Mouse (Mus musculus) erythroblast, adult 5-6 weeks (primary cell): Measurements from ENCODE around the gene Gm3233. TPM values are rescaled to one million over a fixed set of nuclear protein-coding genes. Genes with fewer than 3 reads are reported as not detected.
"Not testable (repeated sequence)": the region's sequence is repeated elsewhere in the genome, so short reads cannot be mapped to it uniquely, and the experiment has no call there.

Experiments used
- ATAC-seq: replicated peaks from 2 replicates; pipeline ENCODE4 v1.8.0; 2016; ENCODE audit warnings: moderate number of reproducible peaks, mild to moderate bottlenecking, moderate TSS enrichment, inconsistent platforms; ENCODE audit not compliant: poor library complexity, low FRiP score, severe bottlenecking
- total RNA-seq, 2 experiments: library from RNA; stranded (forward) in 1 of 2; stranded (reverse) in 1 of 2; fragments of 150-400 nt in 1 of 2; fragments of 200-764, 138-1000 nt in 1 of 2; gene quantifications; 2 replicates each; pipeline versions ENCODE4 v1.2.3 to v1.2.4; 2015 to 2017; ENCODE audit warnings: low replicate concordance in 2 of 2

The Gm3233 gene
- total RNA-seq (2015; ENCODE audit: low replicate concordance) (not detected in 2 replicates), total RNA-seq (2017; ENCODE audit: low replicate concordance) (not detected in 2 replicates)

DNA sequence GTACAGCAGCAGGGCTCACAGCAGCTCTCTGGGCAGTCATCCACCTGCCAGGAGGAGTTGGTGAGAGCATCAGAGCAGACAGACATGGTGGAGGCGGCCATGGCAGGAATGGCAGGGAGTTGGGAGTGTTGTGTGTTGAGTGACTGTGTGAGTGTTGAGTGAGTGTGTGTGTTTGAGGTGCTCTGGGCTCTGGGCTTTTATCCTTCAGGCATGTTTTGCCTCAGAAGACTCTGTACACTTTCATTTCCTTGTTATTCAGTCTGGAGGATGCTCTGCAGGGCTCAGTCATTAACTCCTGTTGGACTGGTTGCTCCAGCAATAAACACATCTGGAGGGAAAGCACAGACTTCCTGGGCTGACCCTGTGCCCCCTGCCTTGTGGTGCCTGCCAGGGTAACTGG lies at the start of gene Gm3233:
Gm3233 (minus strand) TSS at position 101 of the 400 bp plus-strand sequence.
- ATAC-seq = not testable (repeated sequence)

- no peak for ATAC-seq
These were observed 44.6 kb upstream of the Gm3233 start for GRCm38 (mm10) chr10:77804095-77804494.

DNA sequence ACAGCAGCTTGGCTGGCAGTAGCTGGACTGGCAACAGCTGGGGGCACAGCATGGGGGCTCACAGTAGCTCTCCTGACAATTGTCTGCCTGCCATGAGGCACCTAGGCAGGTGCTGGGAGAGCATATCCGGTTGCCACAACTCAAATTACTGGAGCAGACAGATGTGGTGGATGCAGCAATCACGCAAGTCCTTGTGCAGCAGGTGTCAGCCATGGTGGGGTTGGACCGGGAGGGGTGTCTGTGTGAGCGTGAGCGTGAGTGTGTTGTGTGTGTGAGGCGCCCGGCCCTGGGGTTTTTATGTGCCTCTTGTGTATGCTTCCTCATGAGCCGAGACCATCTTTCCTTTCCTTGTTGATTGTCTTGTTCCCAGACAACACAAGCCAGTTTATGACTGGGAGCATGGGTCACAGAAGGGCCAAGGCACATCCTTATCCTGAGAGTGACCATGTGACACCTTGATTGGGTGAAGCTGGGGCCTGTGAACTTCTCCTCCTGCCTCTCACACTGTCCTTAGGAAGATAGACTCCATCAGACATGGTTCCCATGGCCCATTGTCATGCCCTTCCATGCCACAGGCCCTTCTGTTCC lies 39.5 kb upstream of the Gm3233 start, which contains the start of gene Gm19668:
Gm19668 (minus strand) TSS at position 213 of the 588 bp plus-strand sequence.
- no peak for ATAC-seq

DNA sequence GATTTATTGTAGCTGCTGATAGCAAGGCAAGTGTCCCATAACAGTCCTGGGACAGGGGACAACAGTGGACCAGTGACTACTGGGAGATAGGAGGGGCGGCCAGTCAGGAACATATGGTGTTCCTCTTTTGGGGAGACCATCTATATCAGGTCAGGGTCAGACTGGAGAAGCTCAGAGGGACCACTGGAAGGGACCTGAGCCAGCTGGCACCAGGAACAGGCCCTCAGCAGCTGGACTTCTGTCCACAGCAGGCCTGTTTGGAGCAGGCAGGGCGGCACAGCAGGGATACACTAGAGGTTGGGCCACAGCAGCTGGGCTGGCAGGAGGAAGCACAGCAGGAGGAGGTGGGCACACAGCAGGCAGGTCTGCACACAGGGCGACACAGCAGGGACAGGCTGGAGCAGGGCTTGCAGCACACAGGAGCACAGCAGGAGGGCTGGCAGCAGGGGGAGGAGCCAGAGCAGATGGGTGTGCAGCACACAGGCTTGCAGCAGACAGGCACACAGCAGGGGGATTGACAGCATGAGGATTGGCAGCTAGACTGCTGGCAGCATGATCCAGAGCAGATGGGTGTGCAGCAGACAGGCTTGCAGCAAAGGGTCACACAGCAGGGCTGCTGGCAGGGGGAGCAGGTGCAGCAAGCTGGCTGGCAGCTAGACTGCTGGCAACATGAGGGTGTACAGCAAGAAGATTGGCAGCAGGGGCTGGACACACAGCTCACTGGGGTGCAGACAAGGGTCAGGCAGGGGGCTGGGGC lies 38.9 kb upstream of the Gm3233 start:
- not testable (repeated sequence) for ATAC-seq

DNA sequence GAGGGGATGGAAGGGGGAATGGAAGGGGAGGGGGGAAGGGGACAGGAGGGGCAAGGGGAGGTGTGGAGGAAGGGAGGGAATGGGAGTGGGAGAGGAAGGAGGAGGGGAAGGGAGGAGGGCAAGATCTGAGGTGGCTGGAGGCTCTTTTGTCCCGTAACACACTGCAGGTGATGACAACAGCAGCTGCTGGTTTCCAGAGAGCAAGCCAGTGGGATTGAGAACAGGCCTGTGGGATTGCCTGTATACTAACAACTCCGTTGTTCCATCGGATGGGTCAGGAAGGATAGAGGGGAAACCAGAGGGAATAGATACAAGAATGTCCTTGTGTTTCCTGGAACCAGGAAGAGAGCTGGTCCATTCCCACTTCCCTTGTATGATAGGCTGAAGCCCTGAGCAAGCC lies 38.2 kb upstream of the Gm3233 start:
- ATAC-seq = no peak

DNA sequence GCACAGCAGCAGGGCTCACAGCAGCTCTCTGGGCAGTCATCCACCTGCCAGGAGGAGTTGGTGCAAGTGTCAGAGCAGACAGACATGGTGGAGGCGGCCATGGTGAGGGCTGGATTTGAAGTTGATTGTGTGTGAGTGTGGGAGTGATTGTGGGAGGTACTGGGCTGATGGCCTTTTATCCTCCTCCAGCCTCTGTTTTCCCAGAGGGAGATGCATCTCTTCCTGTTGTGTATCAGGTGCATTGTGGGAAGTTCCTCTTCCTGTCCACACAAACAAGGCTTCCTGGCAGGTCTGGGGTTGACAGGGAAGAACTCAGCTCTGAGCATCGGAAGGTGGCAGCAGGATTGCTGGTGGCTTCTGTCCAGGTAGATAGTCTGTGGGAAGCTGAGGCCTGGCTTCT lies 35.5 kb upstream of the Gm3233 start, which contains the start of gene Gm9639:
Gm9639 (minus strand) TSS at position 101 of the 400 bp plus-strand sequence.
- no peak for ATAC-seq

DNA sequence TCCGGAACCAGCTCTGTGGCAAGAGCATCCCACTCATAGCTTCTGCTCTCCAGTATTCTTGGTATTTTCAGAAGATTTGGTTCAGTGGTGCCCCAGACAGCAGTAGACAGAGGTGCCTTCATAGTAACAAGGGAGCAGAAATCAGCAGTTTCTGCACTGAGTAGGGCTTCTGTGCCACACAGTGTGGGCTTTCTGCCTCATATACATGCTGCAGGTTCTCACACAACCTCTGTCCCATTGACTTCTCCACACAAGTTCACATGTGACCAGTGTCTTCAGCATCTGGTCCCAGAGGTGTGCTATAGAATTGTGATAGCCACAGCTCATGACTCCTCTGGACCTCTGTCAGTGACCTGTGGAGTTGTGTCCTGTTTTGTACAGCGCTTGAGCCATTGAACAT lies 29.1 kb upstream of the Gm3233 start:
- ATAC-seq = no peak

DNA sequence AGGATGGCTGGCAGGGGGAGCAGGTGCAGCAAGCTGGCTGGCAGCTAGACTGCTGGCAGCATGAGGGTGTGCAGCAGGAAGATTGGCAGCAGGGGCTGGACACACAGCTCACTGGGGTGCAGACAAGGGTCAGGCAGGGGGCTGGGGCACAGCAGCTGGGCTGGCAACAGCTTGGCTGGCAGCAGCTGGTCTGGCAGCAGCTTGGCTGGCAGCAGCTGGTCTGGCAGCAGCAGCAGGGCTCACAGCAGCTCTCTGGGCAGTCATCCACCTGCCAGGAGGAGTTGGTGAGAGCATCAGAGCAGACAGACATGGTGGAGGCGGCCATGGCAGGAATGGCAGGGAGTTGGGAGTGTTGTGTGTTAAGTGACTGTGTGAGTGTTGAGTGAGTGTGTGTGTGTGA lies 28.4 kb upstream of the Gm3233 start, which contains the start of gene Gm7137:
Gm7137 (minus strand) TSS at position 325 of the 400 bp plus-strand sequence.
- not testable (repeated sequence) for ATAC-seq

DNA sequence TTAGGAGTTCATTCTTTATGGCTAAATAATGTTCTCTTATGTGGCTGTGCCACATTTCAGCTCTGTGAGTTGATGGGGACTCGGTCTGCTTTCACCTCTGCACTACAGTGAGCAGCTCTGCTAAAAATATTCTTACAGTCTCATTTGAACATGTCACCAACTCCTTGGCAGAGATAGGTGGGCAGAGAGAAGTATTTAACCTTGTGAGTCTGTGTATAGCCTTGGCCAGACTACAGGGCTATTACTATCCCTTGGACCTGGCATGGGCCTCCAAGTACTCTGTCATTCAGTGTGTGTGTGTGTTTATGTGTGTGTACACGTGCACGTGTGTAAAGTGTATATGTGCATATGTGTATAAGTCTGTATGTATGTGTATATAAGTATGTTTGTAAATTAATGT lies 23.9 kb upstream of the Gm3233 start:
- ATAC-seq = not testable (repeated sequence)

GRCm38 (mm10) chr10:77782442-77782841 lies 23.0 kb upstream of the Gm3233 start, which contains the start of gene Gm3250:
Gene Gm3250, minus strand, starts transcription at chr10:77782542.
- not testable (repeated sequence) for ATAC-seq

GRCm38 (mm10) chr10:77776844-77777243 lies 17.4 kb upstream of the Gm3233 start, which contains the start of gene Gm7138:
Gene Gm7138, minus strand, starts transcription at chr10:77776944.
- not testable (repeated sequence) for ATAC-seq

DNA sequence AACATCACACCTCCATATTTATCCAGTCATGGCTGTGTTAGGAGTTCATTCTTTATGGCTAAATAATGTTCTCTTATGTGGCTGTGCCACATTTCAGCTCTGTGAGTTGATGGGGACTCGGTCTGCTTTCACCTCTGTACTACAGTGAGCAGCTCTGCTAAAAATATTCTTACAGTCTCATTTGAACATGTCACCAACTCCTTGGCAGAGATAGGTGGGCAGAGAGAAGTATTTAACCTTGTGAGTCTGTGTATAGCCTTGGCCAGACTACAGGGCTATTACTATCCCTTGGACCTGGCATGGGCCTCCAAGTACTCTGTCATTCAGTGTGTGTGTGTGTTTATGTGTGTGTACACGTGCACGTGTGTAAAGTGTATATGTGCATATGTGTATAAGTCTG lies 12.7 kb upstream of the Gm3233 start:
- ATAC-seq = not testable (repeated sequence)

DNA sequence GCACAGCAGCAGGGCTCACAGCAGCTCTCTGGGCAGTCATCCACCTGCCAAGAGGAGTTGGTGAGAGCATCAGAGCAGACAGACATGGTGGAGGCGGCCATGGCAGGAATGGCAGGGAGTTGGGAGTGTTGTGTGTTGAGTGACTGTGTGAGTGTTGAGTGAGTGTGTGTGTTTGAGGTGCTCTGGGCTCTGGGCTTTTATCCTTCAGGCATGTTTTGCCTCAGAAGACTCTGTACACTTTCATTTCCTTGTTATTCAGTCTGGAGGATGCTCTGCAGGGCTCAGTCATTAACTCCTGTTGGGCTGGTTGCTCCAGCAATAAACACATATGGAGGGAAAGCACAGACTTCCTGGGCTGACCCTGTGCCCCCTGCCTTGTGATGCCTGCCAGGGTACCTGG lies 11.7 kb upstream of the Gm3233 start, which contains the start of gene Gm3238:
Gm3238 (minus strand) TSS at position 101 of the 400 bp plus-strand sequence.
- ATAC-seq = not testable (repeated sequence)

DNA sequence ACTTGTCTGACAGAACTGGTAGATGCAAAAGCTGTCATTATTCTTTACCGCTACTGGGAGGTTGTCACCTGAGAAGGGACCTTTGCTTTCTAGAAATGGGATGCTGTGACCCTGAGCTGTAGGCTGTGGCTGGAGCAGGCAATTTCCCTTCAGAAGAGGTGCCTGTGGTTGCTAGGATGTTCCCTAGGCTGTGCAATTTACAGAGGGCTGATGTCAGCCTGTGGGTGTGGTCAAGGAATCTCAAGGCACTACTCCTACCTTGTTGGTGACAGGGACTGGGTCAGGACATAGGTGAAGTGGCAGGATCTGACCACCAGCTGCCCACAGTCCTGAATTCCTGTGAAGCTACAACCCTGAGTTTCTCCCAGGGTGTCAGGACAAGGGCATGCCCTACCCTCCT lies 10.2 kb upstream of the Gm3233 start:
- ATAC-seq = no peak

- no peak for ATAC-seq
These were observed 6.0 kb downstream of the Gm3233 start for GRCm38 (mm10) chr10:77753448-77753847.

DNA sequence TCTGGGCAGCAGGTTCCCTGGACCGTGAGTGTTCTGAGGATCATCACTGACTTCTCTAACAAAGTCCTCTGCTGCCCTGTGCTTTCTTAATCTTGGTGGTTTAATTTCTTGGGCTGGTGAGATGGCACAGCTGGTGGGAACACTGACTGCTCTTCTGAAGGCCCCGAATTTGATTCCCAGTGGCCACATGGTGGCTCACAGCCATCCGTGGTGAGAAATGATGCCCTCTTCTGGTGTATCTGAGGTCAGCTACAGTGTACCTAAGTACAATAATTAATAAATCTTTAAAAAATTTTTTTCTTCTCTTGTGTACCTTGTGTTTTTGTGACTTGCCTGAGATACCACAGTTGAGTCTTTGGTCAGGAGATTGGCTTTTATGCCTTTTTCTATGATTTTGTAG lies 7.2 kb downstream of the Gm3233 start:
- not testable (repeated sequence) for ATAC-seq

- ATAC-seq = not testable (repeated sequence)
These were observed 8.2 kb downstream of the Gm3233 start, which contains the start of gene Gm9736 for GRCm38 (mm10) chr10:77751254-77751653. Gene Gm9736, minus strand, starts transcription at chr10:77751354.

- ATAC-seq = not testable (repeated sequence)
These were observed 8.8 kb downstream of the Gm3233 start for GRCm38 (mm10) chr10:77750686-77751085.

- not testable (repeated sequence) for ATAC-seq
These were observed 17.4 kb downstream of the Gm3233 start, which contains the start of gene Gm18596 for GRCm38 (mm10) chr10:77741924-77742688. Gene Gm18596, minus strand, starts transcription at chr10:77742638.

DNA sequence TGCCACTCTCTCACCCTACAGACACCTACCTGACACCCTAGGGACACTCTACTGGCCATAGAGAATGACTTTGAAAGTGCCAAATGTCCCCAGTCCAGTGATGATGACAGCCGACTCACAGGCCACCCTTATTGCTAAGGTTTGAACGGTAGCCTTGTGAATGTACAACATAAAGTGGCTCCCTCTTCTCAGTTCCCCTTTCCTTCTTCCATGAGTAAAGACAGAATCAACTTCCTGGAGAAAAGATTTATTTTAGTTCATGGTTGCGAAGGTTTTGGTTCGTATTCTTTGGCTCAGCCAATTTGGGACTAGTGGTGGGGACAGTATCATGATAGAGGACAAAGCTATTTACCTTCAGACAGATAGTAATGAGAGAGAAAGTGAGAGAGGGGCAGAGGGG lies 20.6 kb downstream of the Gm3233 start:
- no peak for ATAC-seq
